Mouse (Mus musculus) spleen, postnatal 4 days (tissue): ENCODE data around the gene Tox2.

Source experiments
- DNase-seq, 2 experiments: peaks; one replicate each; pipeline ENCODE4 v3.0.0; 2022; ENCODE audit warnings: low spot score in 2 of 2

Gene Tox2

DNA sequence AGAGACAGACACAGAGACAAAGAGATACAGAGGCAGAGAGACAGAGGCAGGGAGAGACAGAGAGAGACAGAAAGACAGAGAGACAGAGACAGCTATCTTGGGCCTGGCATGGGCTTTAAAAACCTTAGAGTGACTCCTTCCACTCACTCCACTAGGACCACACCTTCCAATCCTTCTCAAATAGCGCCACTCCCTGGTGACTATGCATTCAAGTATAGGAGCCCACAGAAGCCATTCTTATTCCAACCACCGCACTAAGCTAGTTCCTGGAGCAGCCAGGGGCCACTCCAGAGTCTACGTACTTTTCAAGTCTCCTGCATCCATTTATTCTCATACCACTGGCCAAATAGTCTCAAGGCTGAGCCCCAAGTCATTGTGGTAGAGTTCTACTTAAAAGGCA lies 115.9 kb downstream of the Tox2 start:
- DNase-seq: no peak

DNA sequence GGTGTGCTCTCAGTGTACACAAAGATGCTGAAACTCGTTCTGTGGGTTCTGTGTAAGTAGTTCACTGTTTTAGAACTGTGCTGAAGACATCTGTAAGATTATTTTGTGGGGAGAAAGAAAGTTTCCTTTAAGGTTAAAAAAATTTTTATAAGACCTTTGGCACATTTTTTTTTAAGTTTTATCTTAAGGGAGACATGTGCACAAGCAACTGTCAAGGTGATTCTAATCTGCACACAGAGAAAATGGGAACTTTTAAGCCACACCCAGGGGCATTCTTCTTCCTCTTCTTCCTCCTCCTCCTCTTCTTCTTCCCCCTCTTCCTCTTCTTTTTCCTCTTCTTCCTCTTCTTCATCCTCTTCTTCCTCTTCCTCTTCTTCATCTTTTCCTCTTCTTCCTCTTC lies 120.2 kb downstream of the Tox2 start:
- DNase-seq: no peak

GRCm38 (mm10) chr2:163330742-163331141 lies 127.8 kb downstream of the Tox2 start:
- no peak for DNase-seq

DNA sequence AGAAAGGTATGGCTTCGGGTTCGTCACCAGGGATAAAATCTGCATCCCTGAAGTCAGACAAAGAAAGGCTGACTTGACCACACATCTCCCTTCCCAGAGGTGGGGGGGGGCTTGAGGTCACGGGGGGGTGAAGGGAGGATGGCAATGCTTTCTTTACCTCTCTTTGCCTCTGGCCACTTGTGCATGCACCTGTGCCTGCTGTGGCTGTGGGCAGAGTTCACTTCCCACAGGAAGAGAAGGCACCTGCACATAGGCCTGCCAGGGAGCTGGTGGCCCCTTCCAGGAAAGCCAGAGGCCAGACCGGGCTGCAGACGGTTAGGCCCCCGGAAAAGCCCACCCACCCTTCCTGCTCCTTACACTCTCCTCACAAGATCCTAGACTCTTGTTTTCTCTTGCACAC lies 128.5 kb downstream of the Tox2 start:
- no peak for DNase-seq

DNA sequence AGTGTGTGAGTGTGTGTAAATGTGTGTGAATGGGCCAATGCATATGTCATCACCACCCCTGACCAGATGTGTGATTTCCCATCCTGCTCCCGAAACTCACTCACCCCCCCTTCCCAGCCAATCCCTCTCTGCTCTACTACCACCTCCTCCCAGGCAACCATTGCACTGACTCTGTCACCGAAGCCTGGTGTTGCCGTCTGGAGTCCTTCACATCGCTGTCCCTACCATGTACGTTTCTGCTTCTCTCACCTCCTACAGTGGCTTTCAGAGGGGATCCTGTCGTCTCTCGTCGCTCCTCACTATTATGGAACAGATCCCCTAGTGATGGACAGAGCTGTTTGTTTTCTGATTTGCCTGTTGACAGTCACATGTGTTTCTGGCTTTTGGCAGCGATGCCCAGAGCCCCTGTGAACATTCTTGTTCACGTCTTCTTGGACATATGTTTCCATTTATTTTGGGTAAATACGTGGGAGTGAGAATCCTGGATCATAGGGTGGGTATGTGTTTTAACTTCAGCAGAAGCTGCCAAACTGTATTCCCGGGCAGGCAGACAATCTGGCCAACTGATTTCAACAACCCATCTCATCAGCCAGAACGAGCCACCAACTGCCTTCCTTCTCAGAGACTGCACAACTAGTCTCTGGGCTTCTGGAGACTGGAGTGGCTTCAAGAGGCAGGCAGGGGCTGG lies 129.6 kb downstream of the Tox2 start:
- DNase-seq: no peak

DNA sequence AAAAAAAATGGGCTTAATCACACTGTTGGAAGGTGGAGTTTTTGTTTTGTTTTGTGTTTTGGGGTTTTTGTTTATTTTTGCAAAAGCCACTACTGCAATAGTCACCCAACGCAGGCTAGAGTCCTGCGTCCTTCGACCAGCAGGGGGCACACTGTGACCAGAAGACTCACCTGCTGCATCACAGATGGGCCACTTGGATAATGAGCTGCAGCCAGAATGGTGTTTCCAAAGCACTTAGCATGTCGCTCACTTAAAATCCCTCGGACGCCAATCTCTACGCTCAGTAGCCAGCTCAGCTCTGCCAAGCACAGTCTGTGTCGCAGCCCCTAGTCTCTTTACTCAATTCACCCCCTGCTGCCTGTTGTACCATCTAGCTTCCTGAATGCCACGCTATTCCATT lies 137.3 kb downstream of the Tox2 start:
- peak; percentile 48 to 81 for DNase-seq

GRCm38 (mm10) chr2:163343671-163344070 lies 140.7 kb downstream of the Tox2 start:
- peak; percentile 57 to 76 for DNase-seq

GRCm38 (mm10) chr2:163344976-163345660 lies 142.2 kb downstream of the Tox2 start:
- no peak for DNase-seq

- no peak for DNase-seq
Measured at GRCm38 (mm10) chr2:163346497-163346896, 143.6 kb downstream of the Tox2 start.

GRCm38 (mm10) chr2:163347517-163348184 lies 144.7 kb downstream of the Tox2 start:
- DNase-seq: no peak

GRCm38 (mm10) chr2:163348677-163349076 lies 145.8 kb downstream of the Tox2 start:
- DNase-seq: peak in 1 of 2 experiments; percentile 54

- DNase-seq: no peak
Measured at GRCm38 (mm10) chr2:163349411-163349810, 146.5 kb downstream of the Tox2 start.

DNA sequence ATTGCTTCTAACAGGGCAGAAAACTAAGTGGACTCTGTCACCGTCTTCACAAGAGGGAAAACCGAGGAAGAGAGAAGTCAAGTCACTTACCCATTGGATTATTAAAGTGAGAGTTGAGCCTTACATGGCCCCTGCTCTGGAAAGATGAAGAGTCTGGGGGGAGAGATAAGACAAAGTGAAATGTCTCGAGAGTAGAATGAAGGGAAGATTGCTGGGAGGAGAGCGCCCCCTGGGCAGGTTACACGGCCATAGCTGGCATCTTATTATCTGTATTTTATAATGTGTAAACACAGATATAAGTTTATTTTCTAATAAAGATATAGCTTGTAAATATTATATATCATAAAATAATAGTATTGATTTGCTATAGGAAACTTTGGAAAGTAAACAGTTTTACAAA lies 147.5 kb downstream of the Tox2 start:
- DNase-seq: peak; percentile 41 to 64

- no peak for DNase-seq
Measured at GRCm38 (mm10) chr2:163353731-163354130, 150.8 kb downstream of the Tox2 start.

DNA sequence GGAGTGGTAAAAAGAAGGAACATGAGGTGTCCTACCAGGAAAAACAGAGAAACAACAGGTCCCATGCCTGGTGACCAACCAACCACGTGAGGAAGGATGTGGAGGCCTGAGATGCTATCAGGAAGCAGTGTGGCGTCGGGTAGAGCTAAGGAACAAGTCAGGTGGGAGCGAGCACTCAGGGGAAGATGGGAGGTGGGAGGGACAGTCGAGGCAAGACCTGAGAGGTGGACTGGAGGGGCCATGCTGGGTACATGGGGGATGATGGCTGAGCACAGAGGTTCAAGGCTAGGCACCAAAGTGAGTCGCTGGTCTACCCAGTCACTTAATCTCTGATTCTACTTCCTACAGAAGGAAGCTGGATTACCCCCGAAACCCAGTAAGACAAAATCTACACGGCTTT lies 152.7 kb downstream of the Tox2 start:
- DNase-seq: peak in 1 of 2 experiments; percentile 63

DNA sequence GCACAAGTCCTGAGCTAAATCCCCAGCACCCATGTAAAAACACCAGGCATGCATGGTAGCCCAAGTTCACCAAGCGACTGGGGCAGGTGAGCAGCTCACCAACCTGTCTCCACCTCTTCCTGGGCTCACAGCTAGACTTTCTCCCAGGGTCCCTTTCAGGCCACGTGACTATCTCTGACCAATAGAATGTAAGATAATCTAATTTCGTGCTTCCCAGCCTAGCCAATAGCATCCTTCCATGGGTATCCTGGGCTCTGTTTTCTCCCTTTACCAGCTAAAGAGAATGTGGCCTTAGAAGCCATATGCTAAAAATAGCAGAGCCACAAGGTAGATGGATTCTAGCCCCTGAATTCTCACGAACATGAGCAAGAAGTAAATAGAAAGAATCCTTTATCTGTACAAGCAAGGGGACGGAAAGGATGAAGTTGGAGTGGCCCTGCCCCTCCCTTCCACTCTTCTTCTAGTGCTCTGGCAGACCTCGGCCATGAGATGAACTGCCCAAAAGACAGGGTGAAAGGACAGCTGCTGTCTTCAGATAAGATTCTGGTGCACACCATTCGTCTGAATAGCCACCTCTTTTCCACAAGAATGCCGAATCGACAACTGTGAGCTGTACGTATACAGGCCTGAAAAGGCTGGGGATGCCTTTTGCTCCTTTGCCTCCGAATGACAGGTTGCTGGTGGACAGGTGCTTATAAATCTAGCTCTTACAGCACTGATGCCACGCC lies 153.4 kb downstream of the Tox2 start:
- DNase-seq: peak; percentile 56 to 71

DNA sequence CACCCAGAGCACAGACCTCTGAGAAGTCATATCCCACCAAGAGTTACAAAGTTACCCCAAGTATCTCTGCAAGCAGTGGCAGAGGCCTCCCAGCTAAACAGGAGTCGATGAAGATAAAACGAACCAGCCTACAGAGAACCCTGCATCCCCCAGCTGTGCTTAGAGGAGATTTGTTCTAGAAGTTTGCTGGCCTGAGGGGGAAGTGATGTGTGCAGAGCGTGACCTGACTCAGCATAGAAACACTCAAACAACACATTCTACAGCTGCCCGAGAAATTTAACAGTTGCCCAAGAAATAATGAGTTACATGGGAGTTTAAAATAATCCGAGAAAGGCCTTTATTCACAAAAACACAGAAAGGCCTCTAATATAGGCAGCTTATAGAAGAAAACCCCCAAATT lies 155.7 kb downstream of the Tox2 start:
- DNase-seq: peak in 1 of 2 experiments; percentile 36

GRCm38 (mm10) chr2:163359253-163359652 lies 156.3 kb downstream of the Tox2 start:
- DNase-seq: no peak

GRCm38 (mm10) chr2:163360858-163361623 lies 158.1 kb downstream of the Tox2 start:
- DNase-seq: no peak

GRCm38 (mm10) chr2:163362940-163363921 lies 160.3 kb downstream of the Tox2 start:
- DNase-seq: no peak
